Mouse (Mus musculus) urinary bladder, postnatal 14 days (tissue): ENCODE results near the gene Arhgap15.

ENCODE experiments used
- DNase-seq: peaks from one replicate; pipeline ENCODE4 v3.0.0; 2021; ENCODE audit warnings: low spot score

Gene Arhgap15

DNA sequence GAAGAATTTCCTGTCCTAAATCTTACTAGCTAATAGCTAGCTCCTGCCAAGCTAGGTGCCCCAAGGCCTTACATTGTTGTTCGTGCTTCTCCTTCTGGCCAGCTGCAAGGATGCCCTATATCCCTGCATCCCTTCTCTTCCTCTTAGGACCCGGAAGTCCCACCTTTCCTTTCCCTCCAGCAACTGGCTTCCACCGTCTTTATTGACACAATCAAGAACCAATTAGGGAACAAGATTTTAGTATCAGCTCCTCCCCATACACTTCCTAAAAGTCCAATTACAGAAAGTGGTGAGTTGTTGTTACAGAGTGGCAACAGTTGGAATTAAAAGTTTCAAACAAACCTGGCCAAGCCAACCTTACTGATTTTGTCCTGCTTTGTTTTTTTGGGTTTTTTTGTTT is 183.1 kb downstream of the Arhgap15 start:
- DNase-seq: no peak

DNA sequence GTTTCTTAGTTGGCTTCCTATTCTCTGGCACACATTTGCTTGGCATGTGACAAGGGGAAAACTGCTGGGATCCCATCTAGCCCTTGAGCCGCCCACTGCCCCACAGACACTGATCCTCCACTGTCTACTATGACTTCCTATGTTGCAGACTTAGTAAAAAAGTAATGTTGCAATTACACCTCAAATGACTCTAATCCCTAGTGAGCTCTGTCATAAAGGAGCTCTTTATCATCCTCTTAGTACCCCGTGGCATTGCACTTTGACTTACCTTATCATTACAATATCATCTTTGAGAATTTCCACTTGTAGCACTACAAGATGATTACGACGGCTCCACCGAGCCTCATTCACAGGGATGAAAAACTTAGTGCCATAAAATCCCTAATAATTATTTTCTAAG is 190.6 kb downstream of the Arhgap15 start:
- no peak for DNase-seq

- no peak for DNase-seq
These were observed 197.1 kb downstream of the Arhgap15 start for GRCm38 (mm10) chr2:43945679-43946078.

DNA sequence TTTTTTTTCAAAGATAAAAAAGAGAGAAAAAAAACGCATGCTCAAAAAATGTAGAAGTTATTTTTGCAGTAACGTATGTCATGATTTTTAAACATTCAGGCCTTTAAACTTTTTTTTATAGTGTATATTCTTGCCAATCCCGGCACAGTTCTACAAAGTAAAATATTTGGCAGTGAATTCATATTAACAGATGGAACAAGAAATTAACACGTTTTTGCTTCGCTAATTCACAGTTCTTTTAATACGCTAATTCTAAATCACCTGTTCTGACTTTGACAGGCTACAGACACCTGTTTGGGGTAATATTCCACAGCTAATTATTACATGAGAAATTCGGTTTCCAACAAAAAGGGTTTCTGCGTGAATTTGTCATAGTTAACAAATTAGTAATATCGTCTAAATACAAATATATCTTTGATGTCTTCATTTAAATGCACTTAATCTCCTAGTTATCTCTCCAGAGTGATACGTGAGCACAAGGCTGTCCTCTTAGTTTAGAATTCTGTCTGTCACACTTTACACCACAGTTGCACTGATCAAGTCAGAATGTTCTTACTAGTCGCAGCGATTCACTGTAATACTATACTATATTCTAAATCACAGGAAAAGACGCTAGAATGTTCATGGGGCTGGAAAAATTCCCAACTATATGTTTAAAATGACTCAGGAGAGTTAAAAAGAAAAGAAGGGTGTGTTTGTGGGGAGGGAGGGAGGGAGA is 201.3 kb downstream of the Arhgap15 start:
- no peak for DNase-seq

DNA sequence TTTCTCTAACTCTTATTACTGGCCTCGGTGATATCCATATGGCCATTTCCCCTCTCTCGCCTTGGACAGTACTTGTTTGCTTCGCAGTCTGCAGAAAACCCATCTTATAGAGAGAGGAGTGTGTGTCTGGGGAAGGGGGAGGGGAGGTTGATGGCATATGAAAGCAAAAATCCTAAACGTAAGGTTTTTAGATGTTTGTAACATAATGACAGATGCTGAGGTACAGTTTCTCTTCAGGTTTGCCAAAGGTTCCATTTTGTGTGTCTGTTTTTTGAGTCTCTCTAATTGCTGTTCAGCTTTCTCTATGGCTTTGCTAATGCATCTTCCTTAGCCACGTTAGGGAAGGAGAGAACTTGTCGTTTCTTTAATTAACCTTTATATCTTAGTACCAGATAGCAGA is 202.1 kb downstream of the Arhgap15 start:
- DNase-seq: no peak

- no peak for DNase-seq
These were observed 210.6 kb downstream of the Arhgap15 start for GRCm38 (mm10) chr2:43959189-43959588.

- DNase-seq: no peak
These were observed 213.8 kb downstream of the Arhgap15 start for GRCm38 (mm10) chr2:43962466-43962865.

DNA sequence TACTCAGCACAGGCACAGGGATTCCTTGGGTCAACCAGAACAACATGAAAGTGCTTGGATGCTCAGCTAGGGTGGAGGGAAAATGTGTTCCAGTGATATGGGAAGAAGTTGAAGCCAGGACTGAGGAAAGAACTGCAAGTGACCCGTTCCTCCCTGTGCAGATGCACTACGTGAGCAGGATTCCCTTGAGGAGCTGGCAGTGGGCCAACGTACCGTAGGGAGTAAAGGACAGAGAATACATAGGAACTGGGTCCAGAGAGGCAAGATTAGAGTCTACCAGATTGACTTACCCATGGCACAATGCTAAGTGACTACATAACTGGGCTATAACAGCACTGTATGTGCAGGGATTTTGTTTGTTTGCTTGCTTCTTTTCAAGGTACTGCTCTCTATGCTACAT is 220.0 kb downstream of the Arhgap15 start:
- peak; percentile 5 for DNase-seq

DNA sequence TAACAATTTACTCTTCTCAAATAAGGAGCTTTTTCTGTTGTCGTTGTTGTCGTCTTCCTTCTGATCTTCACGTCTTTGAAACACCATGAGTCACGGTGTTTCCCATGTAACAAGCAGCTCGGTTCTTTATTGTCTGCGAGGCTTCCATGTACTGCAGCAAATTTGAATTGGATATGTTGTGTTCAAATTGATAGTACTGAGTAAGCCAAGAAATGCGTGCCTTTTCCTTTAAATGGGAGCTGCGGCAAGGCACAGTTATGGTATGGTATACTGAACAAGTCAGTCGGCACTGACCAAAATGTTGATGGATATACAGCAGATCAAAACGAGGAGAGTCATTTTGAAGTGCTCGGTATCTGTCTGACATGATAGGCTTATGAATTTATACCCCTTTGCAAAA is 229.1 kb downstream of the Arhgap15 start:
- DNase-seq: no peak

GRCm38 (mm10) chr2:43978177-43979013 is 229.8 kb downstream of the Arhgap15 start:
- DNase-seq: no peak

GRCm38 (mm10) chr2:43986066-43986465 is 237.4 kb downstream of the Arhgap15 start:
- DNase-seq: no peak

DNA sequence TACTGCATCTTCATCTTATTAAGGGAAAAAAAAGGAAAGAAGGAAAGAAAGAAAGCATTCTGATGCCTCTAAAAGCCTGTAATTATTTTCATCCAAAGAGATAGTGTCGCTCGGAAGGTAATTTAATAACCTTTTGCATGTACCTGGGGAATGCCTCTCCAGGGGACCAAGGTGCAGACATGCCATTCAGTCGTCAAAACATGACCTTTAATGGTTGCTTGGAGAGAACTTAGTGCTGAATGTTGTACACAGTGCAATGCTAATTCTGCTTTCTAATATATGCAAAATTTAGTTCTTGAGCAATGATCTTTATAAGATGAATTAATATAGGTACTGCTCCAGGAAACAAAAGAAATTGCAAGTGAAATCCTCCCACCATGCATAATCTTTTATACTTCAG is 239.3 kb downstream of the Arhgap15 start:
- DNase-seq: no peak

- peak; percentile 7 for DNase-seq
These were observed 241.2 kb downstream of the Arhgap15 start for GRCm38 (mm10) chr2:43989850-43990249.

DNA sequence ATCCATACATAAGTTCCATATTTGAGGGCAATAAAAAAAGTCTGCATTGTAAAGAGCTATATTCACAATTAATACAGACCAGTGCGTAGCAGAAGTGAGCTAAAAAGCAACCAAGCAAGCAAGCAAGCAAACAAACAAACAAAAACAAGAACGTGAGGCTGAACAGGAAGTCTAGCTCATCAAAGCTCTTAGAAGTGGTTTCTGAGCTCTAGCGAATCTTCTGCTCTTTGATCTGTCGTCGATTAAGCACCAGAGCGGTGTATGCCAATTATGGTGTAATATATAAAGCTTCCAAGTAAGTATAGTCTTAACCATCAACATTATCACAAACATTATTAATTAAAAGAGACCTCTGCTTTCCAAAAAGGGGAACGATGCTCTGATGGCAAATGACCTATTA is 243.9 kb downstream of the Arhgap15 start:
- no peak for DNase-seq

DNA sequence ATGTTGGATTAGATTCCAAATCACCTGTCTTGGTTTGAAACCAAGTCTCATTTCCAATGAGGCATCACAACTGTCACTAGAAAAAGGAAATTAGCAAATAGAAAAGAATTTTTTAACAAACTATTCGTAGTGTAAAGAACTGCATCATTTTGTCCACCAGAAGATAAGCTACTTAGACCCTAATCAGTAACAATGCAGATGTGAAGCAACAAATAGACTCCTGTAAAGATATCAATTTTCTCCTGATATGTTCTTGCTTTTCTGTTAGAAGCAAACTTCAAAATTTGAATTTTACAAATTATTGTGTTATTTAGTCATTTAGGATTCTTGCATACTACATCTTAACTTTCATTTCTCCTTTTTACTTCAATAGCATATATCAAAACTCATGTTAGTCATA is 253.8 kb downstream of the Arhgap15 start:
- DNase-seq: no peak

GRCm38 (mm10) chr2:44010249-44010648 is 261.6 kb downstream of the Arhgap15 start:
- no peak for DNase-seq

DNA sequence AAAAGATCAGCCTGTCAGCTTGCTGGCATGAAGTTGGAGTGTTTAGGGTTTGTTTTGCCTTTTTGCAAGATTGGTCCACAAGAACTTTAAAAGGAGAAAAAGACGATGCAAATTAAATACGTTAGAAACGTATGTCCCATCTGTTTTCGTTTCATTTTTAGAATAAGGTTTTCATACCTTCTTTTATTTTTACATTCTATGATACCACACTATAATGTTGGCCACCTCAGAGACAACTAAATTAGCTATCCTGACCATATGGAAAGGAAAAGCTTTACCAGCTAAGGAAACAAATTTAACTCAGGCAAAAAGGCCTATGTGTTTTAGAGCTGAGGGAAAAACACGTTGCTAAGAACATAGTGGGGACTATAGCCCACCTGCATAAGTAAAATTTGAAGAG is 264.8 kb downstream of the Arhgap15 start:
- no peak for DNase-seq

DNA sequence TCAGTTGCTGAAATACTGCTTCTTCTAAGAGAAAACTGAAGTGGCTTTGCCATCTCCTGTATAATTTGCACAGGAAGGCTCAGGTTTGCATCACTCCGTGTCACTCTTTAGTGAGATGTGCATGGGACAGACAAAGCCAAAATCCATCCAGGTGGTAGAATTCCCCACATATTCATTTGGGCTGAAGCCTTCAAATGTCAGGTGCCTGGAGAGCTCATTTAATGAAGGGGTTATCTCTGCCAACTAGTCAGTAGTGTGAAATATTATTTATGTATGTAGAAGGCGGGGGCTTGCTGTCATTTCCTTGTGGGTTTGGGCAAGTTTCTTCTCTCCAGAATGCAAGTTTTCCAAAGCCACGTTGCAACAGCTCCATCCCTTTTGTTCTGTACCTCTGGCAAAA is 268.1 kb downstream of the Arhgap15 start:
- DNase-seq: no peak

GRCm38 (mm10) chr2:44017405-44018026 is 268.9 kb downstream of the Arhgap15 start:
- DNase-seq: no peak

DNA sequence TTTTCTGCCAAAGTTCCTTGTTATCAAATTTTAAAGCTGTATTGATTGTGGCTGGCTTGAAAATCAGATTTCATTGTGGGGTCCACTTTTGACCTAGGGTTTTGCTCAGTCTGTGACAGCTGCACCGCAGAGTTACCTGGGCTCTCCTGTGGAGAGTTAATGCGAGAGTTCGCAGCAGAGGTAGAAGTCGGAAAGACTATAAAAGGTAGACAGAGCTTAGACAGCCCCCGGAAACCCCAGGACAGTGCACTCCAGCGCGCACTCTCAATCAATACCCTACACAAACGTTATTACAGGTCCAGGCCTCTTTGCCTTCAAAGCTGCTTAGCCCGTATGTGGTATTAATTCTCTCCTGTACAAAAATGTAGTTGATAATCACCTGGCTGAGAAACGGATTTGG is 269.4 kb downstream of the Arhgap15 start:
- DNase-seq: no peak

- no peak for DNase-seq
These were observed 276.1 kb downstream of the Arhgap15 start for GRCm38 (mm10) chr2:44024704-44025103.

GRCm38 (mm10) chr2:44029035-44029715 is 280.6 kb downstream of the Arhgap15 start:
- DNase-seq: no peak
